Mouse (Mus musculus) adrenal gland, adult 2 months (tissue): Measurements from ENCODE around the gene Dgcr8. TPM values are rescaled to one million over a fixed set of nuclear protein-coding genes. Genes with fewer than 3 reads are reported as not detected.

Experiments
- DNase-seq: peaks from one replicate; pipeline ENCODE4 v3.0.0; 2021
- microRNA-seq, 2 experiments: library from miRNA; unstranded; fragments of <30 nt; microRNA quantifications; one replicate each; pipeline ENCODE4 v1.2.0; 2021
- polyA plus RNA-seq: library from polyadenylated mRNA; depleted of rRNA; stranded (reverse); fragments of >200 nt; gene quantifications from 2 replicates; pipeline ENCODE4 v1.2.3, GENCODE M21; 2012; rRNA removed
- total RNA-seq, 2 experiments: library from RNA; stranded (reverse); gene quantifications; 2 replicates each; pipeline ENCODE4 v1.2.3; 2021

The Dgcr8 gene
- total and polyA plus RNA-seq, 3 experiments, result 20.6 to 27.3 (median 23.3) TPM

DNA sequence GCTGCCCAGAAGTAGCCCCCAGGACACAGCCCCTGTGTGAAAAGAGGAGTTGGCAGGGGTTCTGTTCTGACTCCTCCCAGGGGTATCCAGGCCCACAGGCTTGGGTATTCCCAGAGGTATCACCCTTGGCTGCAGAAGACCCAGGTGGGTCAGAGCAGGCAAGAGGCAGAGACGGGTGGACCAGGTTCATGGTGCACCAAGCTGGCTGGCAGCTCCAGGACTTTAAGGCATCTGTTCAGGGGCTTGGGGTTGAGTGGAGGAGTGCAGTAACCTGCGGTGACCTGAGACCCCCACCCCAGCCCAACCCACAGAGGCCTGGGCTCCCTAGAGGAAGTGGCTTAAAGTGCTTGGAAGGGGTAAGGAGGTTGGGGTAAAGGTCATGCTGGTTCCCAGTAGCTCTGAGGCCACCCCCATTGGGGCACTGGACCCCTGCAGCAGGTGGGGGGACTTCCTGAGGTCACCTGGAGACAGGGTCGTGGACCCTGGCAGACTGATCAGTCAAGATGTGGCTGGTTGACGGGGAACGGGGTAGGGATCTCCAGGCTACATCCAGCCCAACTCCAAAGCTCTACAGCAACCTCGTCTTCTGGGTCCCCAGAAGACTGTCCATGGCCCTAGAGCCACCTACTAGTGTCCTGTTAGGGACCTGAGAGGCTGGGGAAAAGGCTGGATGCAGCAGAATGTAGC is 68.0 kb downstream of the Dgcr8 start:
- DNase-seq, result no peak

DNA sequence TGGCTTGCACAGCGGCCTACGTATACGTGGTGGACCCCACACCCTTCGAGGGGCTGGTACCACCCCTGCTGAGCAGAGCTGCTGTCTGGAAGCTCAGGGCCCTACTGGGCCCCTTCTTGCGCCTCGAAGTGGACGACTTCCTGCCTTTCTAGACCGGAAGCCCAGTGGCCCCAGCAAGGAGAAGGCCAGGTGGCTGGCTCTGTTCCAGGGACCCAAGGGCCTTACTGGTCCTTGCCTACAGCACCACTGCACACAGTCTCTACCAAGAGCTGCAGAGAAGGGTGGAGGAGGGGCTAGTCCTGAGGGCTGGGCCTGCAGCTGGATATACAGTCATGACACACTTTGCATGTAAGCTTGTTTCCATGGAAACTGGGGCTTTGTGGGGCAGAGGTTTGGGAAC is 69.0 kb downstream of the Dgcr8 start:
- DNase-seq, result peak; percentile 47

DNA sequence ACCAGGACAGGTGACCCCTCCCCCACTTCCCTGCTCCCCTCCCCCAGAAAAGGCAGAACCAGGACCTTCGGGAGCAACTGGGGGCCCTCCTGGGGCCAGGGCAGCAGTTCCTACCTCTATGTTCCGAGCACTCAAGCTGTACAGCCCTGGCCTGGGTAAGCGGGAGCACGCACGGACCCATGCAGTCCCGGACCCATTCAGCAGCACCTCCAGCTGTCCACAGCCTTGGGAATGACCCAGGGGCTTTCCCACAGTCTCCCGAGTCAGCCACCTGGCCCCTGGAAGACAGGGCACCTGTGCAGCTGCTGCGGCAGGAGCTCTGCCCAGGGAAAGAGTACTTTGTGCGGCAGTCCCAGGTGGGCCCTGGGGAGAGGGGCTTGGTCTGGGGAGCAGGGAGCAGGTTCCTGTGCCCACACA is 70.5 kb downstream of the Dgcr8 start:
- no peak for DNase-seq

- DNase-seq, result no peak
Observed at GRCm38 (mm10) chr16:18217579-18217978, 71.5 kb downstream of the Dgcr8 start, which contains the start of gene Ccdc188. Gene Ccdc188 (plus strand): TSS chr16:18217879.

DNA sequence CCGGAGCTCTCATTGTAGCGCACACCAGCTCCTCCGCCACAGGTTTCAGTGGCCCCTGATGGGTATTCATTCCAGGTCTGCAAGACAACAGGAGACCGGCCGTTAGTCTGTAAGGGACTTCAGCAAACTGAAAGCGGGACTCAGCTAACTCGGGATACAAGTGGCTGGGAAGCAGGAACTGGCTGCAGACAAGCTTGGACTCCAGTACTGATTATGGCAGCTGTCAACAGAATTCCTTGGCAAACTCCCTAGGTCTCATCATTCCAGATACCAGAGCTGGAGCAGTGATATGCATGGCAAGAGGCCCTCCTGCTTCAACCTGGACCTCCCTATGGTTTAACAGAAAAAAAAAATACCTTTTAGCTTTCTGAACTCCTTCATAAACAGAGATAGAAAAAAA is 74.2 kb downstream of the Dgcr8 start:
- DNase-seq, result no peak

GRCm38 (mm10) chr16:18213689-18214088 is 75.4 kb downstream of the Dgcr8 start:
- no peak for DNase-seq

DNA sequence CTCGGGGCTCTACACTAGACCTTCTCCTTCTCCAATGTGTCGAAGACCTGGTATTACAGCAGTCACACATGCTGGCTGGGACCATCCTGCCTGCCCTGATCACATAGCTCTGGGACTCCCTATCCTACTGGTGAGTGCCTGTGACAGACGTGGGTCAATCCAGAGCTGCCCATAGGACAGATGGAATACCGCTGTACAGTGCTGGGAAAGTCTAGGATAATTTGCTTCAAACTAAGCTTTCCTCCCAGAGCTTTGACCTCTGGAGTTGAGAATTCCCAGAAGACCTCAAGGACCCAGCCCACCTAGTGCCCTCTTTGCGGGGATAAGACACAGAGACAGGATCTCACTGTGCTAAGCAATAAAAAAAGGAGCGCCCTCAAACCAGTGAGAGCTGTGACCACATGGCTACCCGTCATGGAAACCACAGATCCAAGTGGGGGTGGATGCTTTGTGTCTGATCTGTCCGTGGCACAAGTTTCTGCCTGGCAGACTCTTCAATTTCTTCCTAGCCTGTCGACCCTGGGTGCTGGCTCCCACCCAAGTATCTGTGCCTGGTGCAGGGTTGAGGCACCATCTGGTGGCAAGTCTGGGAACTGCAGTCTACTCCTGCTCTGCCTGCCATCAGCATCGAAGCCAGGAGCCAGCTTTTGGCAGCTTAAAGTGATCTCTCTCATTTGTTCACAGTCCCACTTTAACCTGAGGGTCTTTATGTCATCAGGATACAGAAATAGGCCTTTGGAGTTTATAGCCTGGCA is 77.5 kb downstream of the Dgcr8 start:
- DNase-seq, result peak; percentile 77

- DNase-seq, result peak; percentile 57
Observed at GRCm38 (mm10) chr16:18210701-18211416, 78.2 kb downstream of the Dgcr8 start.

Small RNAs within 50 kb of the gene (microRNA-seq; reads per million reads assigned to microRNA genes)
- gene Gm24572, result 0.44 to 3.3 reads per million in 2 experiments
- gene Mir1306, result 74.0 to 175 reads per million in 2 experiments
- 160 to 877 reads per million in 2 experiments for gene Mir185

Other genes starting within 250 kb of the Dgcr8 start
- gene Dgcr6, start 236.4 kb downstream of the Dgcr8 start, total RNA-seq, result 10 to 100 TPM; 71.3 to 75.7 TPM
- 127 and 132 TPM in 2 replicates for gene Dgcr6, start 236.4 kb downstream of the Dgcr8 start, polyA plus RNA-seq
- 10 to 100 TPM; 30.2 to 46.7 TPM for gene Prodh, start 199.0 kb downstream of the Dgcr8 start, total RNA-seq
- gene Prodh, start 199.0 kb downstream of the Dgcr8 start, polyA plus RNA-seq, result 68.7 and 99.1 TPM in 2 replicates
- under 1 TPM; 0.14 to 0.23 TPM for gene Rtn4r, start 161.6 kb downstream of the Dgcr8 start, total RNA-seq
- 0.58 and 0.90 TPM in 2 replicates for gene Rtn4r, start 161.6 kb downstream of the Dgcr8 start, polyA plus RNA-seq
- not detected for gene Ccdc188, start 71.4 kb downstream of the Dgcr8 start, total RNA-seq
- gene Ccdc188, start 71.4 kb downstream of the Dgcr8 start, polyA plus RNA-seq, result not detected in 2 replicates
- 10 to 100 TPM; 23.3 to 23.8 TPM for gene Zdhhc8, start 54.1 kb downstream of the Dgcr8 start, total RNA-seq
- gene Zdhhc8, start 54.1 kb downstream of the Dgcr8 start, polyA plus RNA-seq, result 182 and 191 TPM in 2 replicates
- gene Trmt2a, start 40.6 kb downstream of the Dgcr8 start, total RNA-seq, result 10 to 100 TPM; 53.2 to 55.5 TPM
- gene Trmt2a, start 40.6 kb downstream of the Dgcr8 start, polyA plus RNA-seq, result 32.8 and 45.4 TPM in 2 replicates
- gene Ranbp1, start 40.5 kb downstream of the Dgcr8 start, total RNA-seq, result 100 to 1,000 TPM; 139 to 162 TPM
- 141 and 175 TPM in 2 replicates for gene Ranbp1, start 40.5 kb downstream of the Dgcr8 start, polyA plus RNA-seq
- 1 to 10 TPM in 1 of 2 experiments, not detected in 1; 2.7 TPM for gene Gm49776, start 30.9 kb downstream of the Dgcr8 start, total RNA-seq
- not detected in 2 replicates for gene Gm49776, start 30.9 kb downstream of the Dgcr8 start, polyA plus RNA-seq
- 10 to 100 TPM; 36.1 to 37.1 TPM for gene Tango2, start 58.9 kb upstream of the Dgcr8 start, total RNA-seq
- 40.6 and 51.1 TPM in 2 replicates for gene Tango2, start 58.9 kb upstream of the Dgcr8 start, polyA plus RNA-seq
- gene Arvcf, start 58.9 kb upstream of the Dgcr8 start, total RNA-seq, result 10 to 100 TPM; 33.4 to 48.9 TPM
- 54.2 and 59.1 TPM in 2 replicates for gene Arvcf, start 58.9 kb upstream of the Dgcr8 start, polyA plus RNA-seq
- gene Txnrd2, start 137.1 kb upstream of the Dgcr8 start, total RNA-seq, result 10 to 100 TPM; 73.3 TPM
- 50.3 and 64.6 TPM in 2 replicates for gene Txnrd2, start 137.1 kb upstream of the Dgcr8 start, polyA plus RNA-seq
- 100 to 1,000 TPM; 203 to 288 TPM for gene Comt, start 137.6 kb upstream of the Dgcr8 start, total RNA-seq
- gene Comt, start 137.6 kb upstream of the Dgcr8 start, polyA plus RNA-seq, result 407 and 432 TPM in 2 replicates
- gene Gnb1l, start 209.5 kb upstream of the Dgcr8 start, total RNA-seq, result 1 to 10 TPM; 4.4 to 7.8 TPM
- gene Gnb1l, start 209.5 kb upstream of the Dgcr8 start, polyA plus RNA-seq, result 10.5 and 15.5 TPM in 2 replicates
- gene Rtl10, start 209.7 kb upstream of the Dgcr8 start, total RNA-seq, result 1 to 10 TPM; 4.4 to 5.8 TPM
- gene Rtl10, start 209.7 kb upstream of the Dgcr8 start, polyA plus RNA-seq, result 6.4 and 8.3 TPM in 2 replicates